Mouse (Mus musculus): Measurements from ENCODE around the gene Shc3. TPM values are rescaled to one million over a fixed set of nuclear protein-coding genes. Genes with fewer than 3 reads are reported as not detected.

The Shc3 gene
- total RNA-seq, 2 experiments from 2014 or later, result 3.7 to 3.8 TPM

DNA sequence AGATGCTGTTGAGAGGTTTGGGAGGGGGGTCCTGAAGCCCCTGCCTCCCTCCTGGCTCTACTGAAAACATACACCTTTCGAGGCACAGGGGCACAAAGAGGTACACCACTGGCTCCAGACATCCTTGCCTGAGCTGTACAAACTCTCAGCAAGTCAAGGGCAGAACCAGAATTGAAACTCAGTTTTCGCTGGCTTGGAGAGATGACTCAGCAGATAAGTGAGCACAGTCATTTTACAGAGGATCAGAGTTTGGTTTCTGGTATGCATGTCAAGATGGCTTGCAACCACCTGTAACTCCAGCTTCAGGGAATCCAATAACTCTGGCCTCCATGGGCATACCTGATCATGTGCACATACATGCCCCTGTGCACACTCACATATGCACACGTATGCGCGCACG lies 79.0 kb downstream of the Shc3 start:
- no peak for DNase-seq
- intact Hi-C loops (cut with DNase I), result no loop called here

GRCm38 (mm10) chr13:51488945-51489344 lies 80.3 kb downstream of the Shc3 start:
- intact Hi-C loops (cut with DNase I), result no loop called here
- DNase-seq, result no peak

DNA sequence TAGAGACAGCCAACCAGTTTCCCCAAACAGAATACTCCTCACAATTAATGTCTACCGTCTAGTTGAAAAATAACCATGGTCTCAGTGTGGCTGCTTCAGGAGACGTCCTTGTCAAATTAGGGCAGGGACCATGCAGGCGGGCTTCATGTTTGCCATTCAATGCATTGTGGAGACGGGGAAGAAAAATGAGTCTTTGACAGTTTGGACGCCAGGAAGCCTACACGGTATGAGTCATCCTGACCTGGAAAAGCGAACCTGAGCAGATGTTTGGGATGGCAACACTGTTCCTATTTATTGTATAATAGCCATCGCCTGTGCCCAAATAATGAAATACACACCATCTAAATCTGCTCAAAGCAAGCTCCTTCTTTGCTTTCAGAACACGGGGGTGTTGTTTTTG lies 83.9 kb downstream of the Shc3 start:
- no peak for DNase-seq
- intact Hi-C loops (cut with DNase I), result no loop called here

DNA sequence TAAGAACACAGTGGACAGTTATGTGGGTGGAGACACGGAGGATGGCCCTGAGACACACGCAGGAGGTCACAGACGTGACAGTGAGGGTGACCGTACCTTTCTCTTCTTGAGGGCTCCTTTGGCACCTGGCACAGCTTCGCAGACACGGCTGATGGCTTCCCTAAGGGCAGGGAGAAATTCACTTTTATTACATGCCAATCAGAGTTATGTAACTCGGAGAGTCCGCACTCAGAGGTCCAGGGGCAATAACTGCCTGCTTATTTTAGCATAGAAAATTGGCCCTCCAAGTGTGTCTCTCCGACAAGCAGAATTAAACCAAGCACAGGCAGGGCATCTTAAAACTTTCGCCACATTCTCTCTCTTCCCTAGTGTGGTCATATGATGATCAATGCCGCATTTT lies 86.4 kb downstream of the Shc3 start:
- DNase-seq, result no peak
- intact Hi-C loops (cut with DNase I), result no loop called here

- intact Hi-C loops (cut with DNase I), result no loop called here
- DNase-seq, result no peak
Measured at GRCm38 (mm10) chr13:51480341-51481011, 88.7 kb downstream of the Shc3 start.

DNA sequence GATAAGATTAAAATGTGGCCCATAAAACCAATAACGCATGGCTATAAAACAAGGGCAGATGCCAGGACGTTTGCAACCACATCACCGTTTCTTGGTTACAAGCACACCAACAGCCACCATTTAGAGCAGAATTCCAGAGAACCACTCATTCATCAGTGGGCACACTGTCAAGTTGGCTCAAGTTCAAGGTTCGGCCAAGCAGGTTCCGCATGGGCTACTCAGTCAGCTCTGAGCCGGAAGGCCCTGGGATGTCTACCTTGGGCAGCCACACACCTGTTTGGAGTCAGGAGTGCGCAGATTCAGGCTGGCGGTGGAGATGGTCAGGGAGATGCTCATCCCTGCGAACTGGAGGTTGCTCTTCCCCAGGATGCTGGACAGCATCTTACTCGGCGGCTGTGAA lies 89.4 kb downstream of the Shc3 start:
- intact Hi-C loops (cut with DNase I), result no loop called here
- no peak for DNase-seq

DNA sequence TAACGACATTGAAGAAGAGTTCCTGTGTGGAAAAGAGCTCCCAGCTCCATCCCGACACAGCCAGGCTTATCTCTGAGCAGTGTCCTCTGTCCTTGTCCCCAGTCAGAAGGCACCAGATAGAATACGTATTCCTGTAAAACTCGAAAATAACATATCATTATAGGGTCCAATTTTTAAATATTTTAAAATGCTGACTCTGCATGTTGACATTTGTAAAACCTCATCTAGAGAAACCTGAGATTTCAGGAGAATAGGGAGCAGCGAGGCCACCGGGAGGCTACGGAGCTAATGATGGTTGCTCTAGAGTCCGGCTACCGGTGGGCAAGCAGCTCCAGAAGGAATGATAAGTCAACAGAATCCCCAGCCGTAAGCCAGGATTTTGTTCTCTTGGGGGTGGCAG lies 92.2 kb downstream of the Shc3 start:
- no peak for DNase-seq
- intact Hi-C loops (cut with DNase I), result no loop called here

DNA sequence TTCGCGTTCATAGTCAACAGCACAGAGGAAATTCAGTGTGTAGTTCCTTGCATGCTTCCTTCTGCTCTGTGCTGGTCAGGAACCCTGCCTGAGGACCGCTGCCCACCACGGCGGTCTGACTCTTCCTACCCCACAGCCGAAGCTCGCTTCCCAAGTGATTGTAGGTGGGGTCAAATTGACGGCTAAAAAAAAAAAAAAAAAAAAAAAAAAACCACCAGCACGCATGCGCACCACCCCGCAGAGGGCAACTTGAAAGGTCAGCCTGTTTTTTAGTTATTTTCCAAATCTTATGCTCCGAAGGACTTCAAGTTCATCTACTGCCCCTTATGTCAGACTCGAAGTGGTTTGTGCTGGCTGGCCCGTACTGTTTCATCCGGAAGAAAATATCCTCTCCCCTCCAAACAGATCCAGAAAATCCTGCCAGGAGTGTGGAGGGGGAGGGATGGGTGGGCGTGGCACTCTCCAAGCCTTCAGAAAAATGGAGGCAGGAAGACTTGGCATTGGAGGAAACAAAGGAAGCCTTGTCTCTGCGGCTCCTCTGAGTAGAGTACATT lies 100.4 kb downstream of the Shc3 start:
- no peak for DNase-seq
- intact Hi-C loops (cut with DNase I), result no loop called here

- intact Hi-C loops (cut with DNase I), result no loop called here
- no peak for DNase-seq
Measured at GRCm38 (mm10) chr13:51466117-51466841, 102.9 kb downstream of the Shc3 start.

GRCm38 (mm10) chr13:51464294-51464693 lies 104.9 kb downstream of the Shc3 start:
- DNase-seq, result no peak
- intact Hi-C loops (cut with DNase I), result no loop called here

- intact Hi-C loops (cut with DNase I), result no loop called here
Measured at GRCm38 (mm10) chr13:51456190-51456878, 112.9 kb downstream of the Shc3 start.

GRCm38 (mm10) chr13:51446550-51446949 lies 122.7 kb downstream of the Shc3 start:
- intact Hi-C loops (cut with DNase I), result no loop called here
- no peak for DNase-seq

More at GRCm38 (mm10) chr13:51456190-51456878, 112.9 kb downstream of the Shc3 start:
- no peak for DNase-seq

DNA sequence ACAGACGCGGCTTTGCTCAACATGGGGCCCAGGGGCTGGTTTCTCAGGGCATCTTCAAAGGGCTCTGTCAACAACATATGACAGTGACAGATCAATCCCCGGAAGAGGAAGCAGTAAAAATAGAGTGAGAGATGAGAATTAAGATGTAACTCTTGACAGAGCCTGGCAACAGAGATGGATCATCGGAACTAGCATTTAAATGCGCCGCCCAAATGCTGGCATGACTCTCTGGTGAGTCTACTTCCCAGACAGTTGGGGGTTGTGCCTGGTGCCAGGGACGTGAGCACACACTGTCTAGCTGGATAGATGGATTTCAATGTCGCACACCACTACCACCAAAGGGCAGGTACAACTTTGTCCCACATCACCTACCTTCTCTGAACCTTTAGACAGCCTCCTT lies 126.3 kb downstream of the Shc3 start:
- no peak for DNase-seq
- intact Hi-C loops (cut with DNase I), result no loop called here

DNA sequence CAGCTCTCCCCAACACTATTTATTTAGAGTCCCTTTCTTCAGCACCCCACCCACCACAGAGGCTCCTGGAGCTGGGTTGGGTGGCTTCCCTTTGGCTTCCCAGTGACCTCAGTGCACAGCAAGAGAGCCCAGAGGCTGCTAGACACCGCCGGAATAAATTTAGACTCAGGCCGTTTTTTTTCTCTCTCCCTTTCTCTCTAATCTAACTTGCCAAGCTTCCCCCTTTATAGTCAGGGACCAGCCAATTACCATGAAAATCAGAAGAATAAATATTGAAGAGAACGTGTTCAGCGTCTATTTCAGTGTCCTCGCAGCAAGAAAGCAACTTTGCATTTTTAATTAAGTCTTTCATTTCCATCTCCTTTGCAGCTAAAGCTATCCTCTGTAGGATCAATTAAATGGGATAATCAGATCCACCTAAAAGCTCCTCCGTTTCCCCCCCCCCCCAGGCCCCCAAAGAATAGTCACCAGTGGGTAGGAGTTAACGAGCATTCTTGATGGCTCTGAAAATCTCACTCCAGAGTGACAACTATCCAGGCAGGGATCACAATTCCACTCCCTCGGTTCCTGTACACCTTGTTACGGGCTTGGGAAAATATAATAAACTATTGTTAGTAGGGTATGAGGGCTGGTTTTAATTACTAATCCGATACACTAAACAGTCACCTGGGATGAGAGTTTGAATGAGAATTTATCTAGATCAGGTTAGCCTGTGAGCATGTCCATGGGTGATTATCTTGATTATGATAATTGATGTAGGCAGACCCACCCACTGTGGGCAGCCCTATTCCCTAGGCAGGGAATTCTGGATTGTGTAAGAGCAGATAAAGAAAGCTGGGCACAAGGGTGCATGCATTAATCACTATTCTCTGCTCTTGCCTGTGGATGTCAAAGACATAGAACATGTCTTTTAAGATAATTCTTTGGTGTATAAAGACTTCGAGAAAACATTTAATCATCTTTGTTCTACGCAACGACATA lies 131.8 kb downstream of the Shc3 start:
- intact Hi-C loops (cut with DNase I), result no loop called here
- DNase-seq, result no peak

GRCm38 (mm10) chr13:51435146-51435545 lies 134.1 kb downstream of the Shc3 start:
- DNase-seq, result no peak
- intact Hi-C loops (cut with DNase I), result no loop called here

DNA sequence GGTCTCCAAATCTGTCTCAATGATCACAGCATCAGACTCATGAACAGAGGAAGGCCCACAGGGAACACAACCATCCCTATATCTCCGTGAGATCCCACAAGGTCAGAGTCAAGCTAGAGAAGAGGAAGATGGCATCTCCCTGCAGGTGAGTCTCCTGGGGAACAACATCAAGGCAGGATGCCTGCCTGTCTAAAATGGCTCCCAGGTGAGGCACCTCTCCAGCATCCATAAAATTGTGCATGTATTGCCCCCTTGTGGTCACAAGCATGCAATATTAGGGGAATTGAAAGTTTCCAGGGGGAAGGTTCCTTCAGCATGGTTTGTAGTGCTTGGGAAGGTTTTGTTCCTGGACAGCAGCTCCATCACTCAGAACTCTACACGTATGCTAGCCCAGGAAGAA lies 134.8 kb downstream of the Shc3 start:
- intact Hi-C loops (cut with DNase I), result no loop called here

DNA sequence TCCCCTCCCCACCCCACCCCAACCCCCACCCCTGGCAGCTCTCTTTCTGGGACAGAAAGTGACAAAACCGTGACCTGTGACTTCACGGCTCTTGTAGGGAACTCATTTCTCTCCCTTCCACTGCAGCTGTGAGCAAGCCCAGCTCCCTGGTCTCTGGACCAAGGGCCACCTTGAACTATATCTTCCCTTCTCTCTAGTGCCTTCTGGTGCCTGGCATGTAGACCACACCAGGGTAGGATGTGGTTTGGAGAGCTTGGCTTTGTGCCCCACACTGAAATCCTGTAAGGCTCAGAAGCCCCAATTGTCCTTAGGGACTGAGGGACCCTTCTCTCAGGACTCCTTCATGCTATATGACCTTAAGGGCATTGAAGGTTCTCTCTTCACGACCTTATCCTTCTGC lies 135.8 kb downstream of the Shc3 start:
- DNase-seq, result no peak
- intact Hi-C loops (cut with DNase I), result no loop called here

More for the DNA sequence above, 134.8 kb downstream of the Shc3 start:
- DNase-seq, result no peak

- no peak for DNase-seq
- intact Hi-C loops (cut with DNase I), result no loop called here
Measured at GRCm38 (mm10) chr13:51425662-51426443, 143.4 kb downstream of the Shc3 start.

- DNase-seq, result peak; percentile 67 to 82
- intact Hi-C loops (cut with DNase I), result loop anchor here (1.0 to 5.0 kb wide), 2 partner anchors 193 to 475 kb away; no protein-coding TSS in a partner anchor
Measured at GRCm38 (mm10) chr13:51424647-51425046, 144.6 kb downstream of the Shc3 start.
